ENCODE assay signal across 23 mouse cellular contexts in genomic region chr12:69957378-69957777, GRCm38 (mm10).
"Had no signal": no experiment of that assay in that cellular context is flagged by ENCODE, and none has a peak within 500 bp of the region (broad histone marks: within the 10 kb centered on the region; RNA-seq: fewer than 3 reads in every experiment).

No protein-coding gene starts in this region.

- H3K27me3 ChIP-seq: heart, embryonic 13.5 days; heart, embryonic 15.5 days; hindbrain, embryonic 13.5 days; hindbrain, embryonic 15.5 days; limb, embryonic 12.5 days; liver, embryonic 13.5 days had no signal

- H3K9ac ChIP-seq: heart, embryonic 13.5 days; heart, embryonic 15.5 days; hindbrain, embryonic 13.5 days; hindbrain, embryonic 15.5 days; limb, embryonic 12.5 days; liver, embryonic 13.5 days had no signal

- H3K4me1 ChIP-seq: heart, embryonic 13.5 days; heart, embryonic 15.5 days; hindbrain, embryonic 13.5 days; hindbrain, embryonic 15.5 days; limb, embryonic 10.5 days; limb, embryonic 12.5 days had no signal

- H3K4me3 ChIP-seq: heart, adult 2 months; heart, embryonic 13.5 days; heart, embryonic 15.5 days; hindbrain, embryonic 13.5 days; hindbrain, embryonic 15.5 days; layer of hippocampus, adult 2 months; left cerebral cortex, adult 2 months; limb, embryonic 10.5 days; limb, embryonic 12.5 days; liver, embryonic 13.5 days had no signal

- DNase-seq: gastrocnemius, postnatal 14 days; gastrocnemius, postnatal 36 days; heart, adult 2 months; heart, postnatal 14 days; heart, postnatal 36 days; kidney, adult 18-20 months; kidney, adult 8-10 months; kidney, postnatal 10 days; kidney, postnatal 25 days; kidney, postnatal 4 days; liver, embryonic 13.5 days had no signal

- H3K27ac ChIP-seq: heart, adult 2 months; heart, embryonic 13.5 days; heart, embryonic 15.5 days; hindbrain, embryonic 13.5 days; hindbrain, embryonic 15.5 days; hindbrain, postnatal 0 days; layer of hippocampus, adult 2 months; left cerebral cortex, adult 2 months; limb, embryonic 10.5 days; limb, embryonic 12.5 days; liver, embryonic 13.5 days had no signal

- ATAC-seq: forebrain, embryonic 16.5 days; hindbrain, postnatal 0 days; intestine, embryonic 16.5 days had no signal

- H3K9me3 ChIP-seq: heart, embryonic 13.5 days; heart, embryonic 15.5 days; hindbrain, embryonic 13.5 days; hindbrain, embryonic 15.5 days; limb, embryonic 10.5 days; limb, embryonic 12.5 days; liver, embryonic 13.5 days had no signal

- H3K4me2 ChIP-seq: heart, embryonic 11.5 days; heart, embryonic 13.5 days; heart, embryonic 15.5 days; hindbrain, embryonic 13.5 days; hindbrain, embryonic 15.5 days; limb, embryonic 12.5 days; liver, embryonic 13.5 days had no signal
